Mouse (Mus musculus): Measurements from ENCODE around the gene H2-M9. TPM values are rescaled to one million over a fixed set of nuclear protein-coding genes. Genes with fewer than 3 reads are reported as not detected.

The H2-M9 gene
- polyA plus RNA-seq (2012; rRNA removed): 0.12 TPM in 1 of 2 replicates, not detected in the other

DNA sequence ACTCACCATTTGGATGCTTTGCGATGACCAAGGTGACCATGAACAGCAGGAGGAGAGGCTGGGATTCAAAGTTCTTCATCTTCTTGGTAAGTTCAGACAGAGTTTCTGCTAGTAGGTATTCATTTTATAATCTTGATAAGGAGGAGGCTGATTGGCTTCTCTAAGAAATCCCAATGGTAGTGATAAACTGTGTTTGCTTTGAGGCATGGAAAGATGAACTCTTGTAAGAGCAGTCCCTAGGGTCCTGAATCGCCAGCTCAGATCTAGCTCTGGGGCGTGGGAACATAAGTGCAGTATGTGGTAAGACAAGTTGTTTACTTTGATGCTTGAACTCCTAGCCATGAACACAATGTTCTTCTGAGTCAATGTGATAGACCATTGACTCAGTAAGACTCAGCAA, at the start of gene H2-M9:
Gene H2-M9 (minus strand): TSS at position 101 of the 400 bp plus-strand sequence.
- DNase-seq (ENCODE audit: low spot score): no peak

DNA sequence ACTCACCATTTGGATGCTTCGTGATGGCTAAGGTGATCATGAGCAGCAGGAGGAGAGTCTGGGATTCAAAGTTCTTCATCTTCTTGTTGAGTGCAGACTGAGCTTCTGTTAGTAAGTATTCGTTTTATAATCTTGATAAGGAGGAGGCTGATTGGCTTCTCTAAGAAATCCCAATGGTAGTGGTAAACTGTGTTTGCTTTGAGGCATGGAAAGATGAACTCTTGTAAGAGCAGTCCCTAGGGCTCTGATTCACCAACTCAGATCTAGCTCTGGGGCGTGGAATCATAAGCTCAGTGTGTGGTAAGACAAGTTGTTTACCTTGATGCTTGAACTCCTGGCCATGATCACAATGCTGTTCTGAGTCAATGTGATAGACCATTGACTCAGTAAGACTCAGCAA, 29.7 kb upstream of the H2-M9 start, which contains the start of gene H2-M1:
Gene H2-M1 (minus strand): TSS at position 101 of the 400 bp plus-strand sequence.
- no peak for DNase-seq (ENCODE audit: low spot score)

Other genes starting within 250 kb of the H2-M9 start
- not detected in 2 replicates for gene H2-M10.4, start 180.3 kb downstream of the H2-M9 start, polyA plus RNA-seq (2012; rRNA removed)
- gene H2-M11, start 95.6 kb downstream of the H2-M9 start, polyA plus RNA-seq (2012; rRNA removed): not detected in 2 replicates
- gene H2-M1, start 29.6 kb upstream of the H2-M9 start, polyA plus RNA-seq (2012; rRNA removed): not detected in 2 replicates
- gene H2-M10.5, start 130.2 kb upstream of the H2-M9 start, polyA plus RNA-seq (2012; rRNA removed): not detected in 2 replicates
- not detected in 2 replicates for gene H2-M10.6, start 169.5 kb upstream of the H2-M9 start, polyA plus RNA-seq (2012; rRNA removed)
- 39.4 and 47.1 TPM in 2 replicates for gene Trim26, start 194.5 kb upstream of the H2-M9 start, polyA plus RNA-seq (2012; rRNA removed)
- 0.03 TPM in 1 of 2 replicates, not detected in the other for gene Trim15, start 224.5 kb upstream of the H2-M9 start, polyA plus RNA-seq (2012; rRNA removed)
- gene Trim10, start 226.9 kb upstream of the H2-M9 start, polyA plus RNA-seq (2012; rRNA removed): 0.07 TPM in 2 replicates
- gene Trim40, start 247.5 kb upstream of the H2-M9 start, polyA plus RNA-seq (2012; rRNA removed): 0.15 and 0.41 TPM in 2 replicates